Mouse (Mus musculus): ENCODE data around the gene Fbxl16. TPM values are rescaled to one million over a fixed set of nuclear protein-coding genes. Genes with fewer than 3 reads are reported as not detected.
A peak's percentile ranks its signal among the peaks of the same experiment; 100 is the strongest.

Gene Fbxl16
- total RNA-seq, 2 experiments from 2014 or later = 2.1 to 2.3 TPM

GRCm38 (mm10) chr17:25828712-25829557 is 20.1 kb downstream of the Fbxl16 start, which contains the start of gene Jmjd8:
TSS of gene Jmjd8 (plus strand) at chr17:25828867.
- DNase-seq = peak; percentile 69

DNA sequence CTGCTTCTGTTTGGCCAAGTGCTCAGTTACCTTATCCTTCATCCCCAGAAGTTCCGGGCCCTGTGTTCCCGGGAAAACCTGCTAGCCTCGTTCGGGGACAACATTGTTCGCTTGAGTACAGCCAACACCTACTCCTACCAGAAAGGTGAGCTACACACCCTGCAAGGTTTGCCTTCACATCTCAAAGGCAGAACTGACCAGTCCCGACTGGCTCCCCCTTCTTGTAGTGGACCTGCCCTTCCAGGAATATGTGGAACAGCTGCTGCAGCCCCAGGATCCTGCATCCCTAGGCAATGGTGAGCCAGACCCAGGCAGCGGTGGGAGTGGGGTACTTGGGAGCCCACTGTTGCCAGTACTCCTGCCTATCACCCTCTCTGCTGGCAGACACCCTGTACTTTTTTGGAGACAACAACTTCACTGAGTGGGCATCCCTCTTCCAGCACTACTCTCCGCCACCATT is 20.7 kb downstream of the Fbxl16 start:
- DNase-seq = no peak

DNA sequence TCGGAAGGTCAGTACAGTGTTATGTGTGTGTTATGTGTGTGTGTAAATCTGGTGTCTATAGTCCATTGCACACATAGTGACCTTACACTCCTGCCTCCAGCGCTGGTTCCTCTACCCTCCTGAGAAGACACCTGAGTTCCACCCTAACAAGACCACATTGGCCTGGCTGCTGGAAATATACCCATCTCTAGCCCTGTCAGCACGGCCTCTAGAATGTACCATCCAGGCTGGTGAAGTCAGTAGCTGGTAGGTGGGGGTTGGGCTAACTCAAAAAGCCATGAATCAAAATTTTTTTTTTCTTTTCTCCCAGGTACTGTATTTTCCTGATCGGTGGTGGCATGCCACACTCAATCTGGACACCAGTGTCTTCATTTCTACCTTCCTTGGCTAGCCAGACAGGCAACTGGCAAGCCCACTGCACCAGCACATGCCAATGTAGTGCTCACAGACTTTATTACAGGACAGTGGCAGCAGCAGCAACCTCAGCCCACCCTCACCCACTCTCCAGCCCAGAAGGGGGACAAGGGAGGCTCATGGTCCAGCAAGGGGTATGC is 21.4 kb downstream of the Fbxl16 start:
- DNase-seq = no peak

DNA sequence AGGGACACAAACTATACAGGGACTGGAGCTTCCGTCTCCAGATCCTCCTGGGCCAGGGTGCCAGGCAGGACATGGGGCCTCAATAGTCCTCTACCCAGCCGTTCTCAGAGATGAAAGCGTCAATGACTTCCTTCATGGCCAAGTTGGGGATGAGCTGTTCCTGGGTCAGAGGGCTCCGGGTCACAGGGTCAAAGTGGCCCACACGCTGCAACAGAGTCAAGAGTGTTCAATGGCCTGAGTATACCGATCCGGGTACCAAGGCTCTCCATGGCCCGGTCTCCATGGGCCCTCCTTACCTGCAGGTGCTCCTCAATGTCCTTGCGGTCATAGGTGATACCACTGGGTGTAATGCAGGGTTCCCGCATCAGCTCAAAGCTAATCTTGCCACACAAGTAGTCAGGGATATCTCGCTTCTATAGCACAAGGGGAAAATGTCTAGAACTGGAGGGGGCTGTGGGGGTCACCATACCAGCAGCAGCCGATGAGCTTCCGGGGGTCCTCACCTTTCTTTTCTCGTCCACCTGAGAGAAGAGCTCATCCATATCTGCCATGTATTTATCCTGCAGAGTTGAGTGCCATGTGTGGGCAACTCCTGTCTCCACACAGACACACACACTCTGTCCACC is 22.0 kb downstream of the Fbxl16 start:
- DNase-seq = no peak

DNA sequence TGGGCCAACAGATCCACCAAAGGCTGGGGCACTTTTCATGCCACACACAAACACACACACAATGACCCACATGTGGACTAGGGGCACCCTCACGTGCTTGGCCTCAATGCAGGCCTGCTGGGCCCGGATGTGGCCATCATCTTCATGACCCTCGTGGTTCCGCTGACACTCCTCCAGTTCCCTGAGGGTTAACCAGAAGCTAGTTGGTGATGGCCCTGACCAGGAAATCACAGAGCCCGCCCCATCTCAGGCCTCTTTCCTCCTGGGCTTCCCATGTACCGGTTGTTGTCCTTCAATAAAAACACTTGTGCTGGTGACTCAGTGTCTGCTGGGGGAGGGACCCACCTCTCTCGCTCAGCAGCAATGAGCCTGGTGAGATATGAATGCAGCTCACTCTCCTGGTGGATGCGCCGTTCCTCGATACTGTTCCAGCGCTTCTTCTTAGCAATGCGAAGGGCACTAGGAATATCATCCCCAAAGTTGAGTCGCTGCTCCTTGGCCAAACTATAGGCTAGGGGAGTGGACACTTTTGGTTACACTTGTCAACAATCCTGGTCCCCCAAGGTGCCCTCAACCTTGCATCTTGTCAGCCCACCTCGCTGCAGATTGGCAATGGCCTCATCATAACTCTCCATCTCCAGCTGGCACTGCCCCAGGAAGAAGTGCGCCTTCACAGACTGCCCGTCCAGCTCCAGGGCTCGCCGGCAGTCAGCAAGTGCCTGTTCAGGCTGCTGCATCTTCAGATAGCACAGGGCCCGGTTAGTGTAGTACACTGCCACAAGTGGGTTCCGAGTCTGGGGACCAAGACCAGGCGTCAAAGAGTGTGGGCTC is 22.8 kb downstream of the Fbxl16 start:
- peak; percentile 48 for DNase-seq

- peak; percentile 100 for DNase-seq
Observed at GRCm38 (mm10) chr17:25832436-25833290, 23.8 kb downstream of the Fbxl16 start.

DNA sequence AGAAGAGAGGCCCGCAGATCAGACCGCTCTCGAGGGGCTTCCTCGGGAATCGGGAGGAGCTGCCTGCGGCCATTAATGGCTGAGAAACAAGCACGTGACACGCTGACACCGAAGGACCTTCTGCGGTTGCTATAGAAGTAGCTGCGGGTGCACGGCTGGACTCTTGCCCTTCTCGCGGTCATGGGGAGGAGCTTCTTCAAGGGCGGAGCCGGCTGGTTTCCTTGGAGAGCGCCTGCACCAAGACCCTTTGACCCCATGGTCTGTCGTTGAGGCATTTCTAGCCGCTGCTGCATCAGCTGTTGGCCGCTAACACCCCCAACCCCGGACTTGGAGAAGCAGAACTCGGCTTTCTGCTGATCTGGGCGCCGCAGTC is 24.4 kb downstream of the Fbxl16 start, which contains the start of gene Stub1:
Gene Stub1, minus strand, starts transcription at position 114 of the 373 bp plus-strand sequence.
- peak; percentile 93 for DNase-seq

- no peak for DNase-seq
Observed at GRCm38 (mm10) chr17:25833961-25834594, 25.2 kb downstream of the Fbxl16 start.

- no peak for DNase-seq
Observed at GRCm38 (mm10) chr17:25834595-25835222, 25.8 kb downstream of the Fbxl16 start.

- DNase-seq = no peak
Observed at GRCm38 (mm10) chr17:25835301-25835700, 26.4 kb downstream of the Fbxl16 start.

DNA sequence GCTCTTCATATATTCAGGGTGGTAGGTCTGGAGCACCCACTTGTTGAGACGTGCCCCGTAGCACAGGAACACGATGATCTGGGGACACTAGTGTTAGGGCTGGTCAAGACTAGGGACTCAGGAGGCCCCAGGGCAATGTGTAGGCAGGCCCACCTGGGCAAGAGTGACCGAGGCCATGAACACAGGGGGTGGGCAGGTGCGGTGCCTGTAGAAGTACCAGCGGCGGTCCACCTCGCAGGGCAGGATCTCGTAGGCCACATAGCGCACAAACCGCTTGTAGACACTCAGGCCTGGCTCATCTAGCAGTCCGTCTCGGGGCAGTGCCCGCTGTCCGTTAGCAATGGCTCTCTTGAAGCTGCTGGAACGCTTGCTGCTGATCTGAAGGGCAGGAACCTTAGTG is 26.9 kb downstream of the Fbxl16 start:
- DNase-seq = no peak

DNA sequence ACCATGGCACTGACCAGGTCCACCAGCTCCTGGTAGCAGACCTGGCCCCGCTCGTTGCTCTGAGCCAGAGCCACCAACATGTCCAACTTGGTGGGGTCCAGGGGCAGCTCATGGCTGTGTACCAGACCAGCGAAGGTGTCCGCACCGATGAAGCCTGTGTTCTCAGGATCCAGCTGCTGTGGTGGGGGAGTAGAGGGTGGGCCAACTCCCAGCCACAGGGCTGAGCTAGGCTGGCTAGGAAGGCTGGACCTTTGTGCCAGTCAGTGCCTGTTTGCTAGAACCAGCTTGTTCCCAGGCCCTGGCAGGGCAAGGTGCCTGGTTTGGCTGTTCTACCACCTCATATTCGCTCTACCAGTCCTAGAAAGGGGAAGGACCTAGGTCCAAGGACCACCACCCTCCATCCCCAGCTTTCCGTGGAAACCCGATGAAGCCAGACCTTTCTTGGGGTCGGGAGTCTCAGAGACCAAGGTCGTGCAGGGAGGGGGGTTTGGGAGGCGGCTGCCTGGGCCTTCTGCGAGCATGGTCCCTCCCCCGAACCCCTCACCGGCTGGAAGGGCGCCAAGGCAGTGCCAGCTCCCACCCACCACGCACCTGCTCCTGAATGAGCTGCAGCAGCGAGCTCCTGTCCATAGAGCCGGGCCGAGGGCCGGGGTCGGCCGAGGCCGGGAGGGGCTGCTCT is 27.7 kb downstream of the Fbxl16 start:
- DNase-seq = no peak

GRCm38 (mm10) chr17:25837076-25837410 is 28.2 kb downstream of the Fbxl16 start, which contains the start of gene Rhbdl1:
TSS of gene Rhbdl1 (minus strand) at chr17:25837295.
- DNase-seq = peak; percentile 70

- DNase-seq = no peak
Observed at GRCm38 (mm10) chr17:25837533-25837932, 28.6 kb downstream of the Fbxl16 start.

GRCm38 (mm10) chr17:25838904-25839303 is 30.0 kb downstream of the Fbxl16 start:
- DNase-seq = no peak

- DNase-seq = no peak
Observed at GRCm38 (mm10) chr17:25839455-25840235, 30.8 kb downstream of the Fbxl16 start.

DNA sequence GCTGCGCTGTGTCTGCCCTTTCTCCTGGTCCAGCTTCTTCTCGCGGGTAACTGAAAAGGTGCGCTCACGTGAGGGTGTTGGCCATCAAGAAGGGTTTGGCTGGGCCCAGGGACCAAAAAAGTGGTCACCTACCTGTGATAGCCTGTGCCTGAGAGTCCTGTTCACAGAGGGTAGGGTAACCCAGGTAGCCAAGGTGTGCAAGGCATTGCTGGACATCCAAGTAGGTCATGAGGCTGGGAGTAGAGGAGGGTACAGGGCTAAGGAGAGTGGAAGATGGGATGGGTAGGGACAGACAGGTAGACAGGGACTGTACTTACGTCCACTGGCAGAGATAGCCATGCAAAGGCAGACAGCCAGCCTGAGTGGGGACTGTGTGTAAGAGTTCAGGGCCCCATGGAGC is 31.6 kb downstream of the Fbxl16 start:
- DNase-seq = no peak

GRCm38 (mm10) chr17:25841117-25841880 is 32.4 kb downstream of the Fbxl16 start, which contains the start of gene Gm20683:
TSS of gene Gm20683 (minus strand) at chr17:25841763.
- DNase-seq = no peak
